Mouse (Mus musculus) heart, embryonic 16.5 days (tissue): ENCODE data around the gene Noct. TPM values are rescaled to one million over a fixed set of nuclear protein-coding genes. Genes with fewer than 3 reads are reported as not detected.
"Not testable (repeated sequence)": the region's sequence is repeated elsewhere in the genome, so short reads cannot be mapped to it uniquely, and the experiment has no call there.

ENCODE experiments used
- ATAC-seq: fragments of 200-750 bp; cut with Nextera tagmentation; replicated peaks from 2 replicates; pipeline ENCODE4 v1.8.0; 2017; ENCODE audit warnings: moderate number of reproducible peaks; ENCODE audit not compliant: insufficient read depth, low FRiP score; ENCODE audit errors: extremely low read depth
- H3K27ac ChIP-seq: fragments of 300-500 bp; sonication (generic); 2 replicates; pipeline ENCODE4 v1.5.1; 2014; ENCODE audit warnings: mild to moderate bottlenecking, low read length, control low read depth, moderate library complexity
- H3K27me3 ChIP-seq: fragments of 300-500 bp; sonication (generic); 2 replicates; pipeline ENCODE4 v1.6.1; 2014; ENCODE audit warnings: low read length, mixed read lengths; ENCODE audit not compliant: control insufficient read depth, insufficient read depth
- H3K36me3 ChIP-seq: fragments of 300-500 bp; sonication (generic); 2 replicates; pipeline ENCODE4 v1.6.1; 2014; ENCODE audit not compliant: control insufficient read depth, insufficient read depth
- H3K4me1 ChIP-seq: fragments of 300-500 bp; sonication (generic); 2 replicates; pipeline ENCODE4 v1.6.1; 2014; ENCODE audit warnings: low read length, mixed read lengths; ENCODE audit not compliant: control insufficient read depth, insufficient read depth
- H3K4me2 ChIP-seq: fragments of 300-500 bp; sonication (generic); 2 replicates; pipeline ENCODE4 v1.6.1; 2014; ENCODE audit warnings: low read depth, mild to moderate bottlenecking, control low read depth, low read length
- H3K4me3 ChIP-seq: fragments of 300-500 bp; sonication (generic); 2 replicates; pipeline ENCODE4 v1.5.1; 2014; ENCODE audit warnings: mild to moderate bottlenecking, control low read depth, low read length
- H3K9ac ChIP-seq: fragments of 300-500 bp; sonication (generic); 2 replicates; pipeline ENCODE4 v1.6.1; 2014; ENCODE audit warnings: low read length, control low read depth
- H3K9me3 ChIP-seq: fragments of 300-500 bp; sonication (generic); replicated peaks from 2 replicates; pipeline ENCODE4 v1.6.1; 2016; ENCODE audit warnings: low read length; ENCODE audit not compliant: control insufficient read depth
- WGBS: fragments of 180-500 bp; shearing (Covaris S2); extraction: QIAGEN DNeasy Blood & Tissue Kit; methylation state at CpG from one replicate; pipeline ENCODE4 v1.1.7; 2014; 5-methylcytosine and 5-hydroxymethylcytosine counted together
- polyA plus RNA-seq: library from polyadenylated mRNA; unstranded; fragments of >200 nt; fragmentation: Nextera tagmentation; extraction: Ambion mirVana; gene quantifications from 2 replicates; pipeline ENCODE4 v1.2.1, GENCODE M21; 2015

The Noct gene
- 9.8 and 11.1 TPM in 2 replicates for polyA plus RNA-seq

GRCm38 (mm10) chr3:51224363-51225225, at the start of gene Noct:
Gene Noct (plus strand): TSS chr3:51224447.
- Histone ChIP-seq H3K27me3 (no peaks in the 10 kb centered on the region), H3K9me3 (no peaks in the 10 kb centered on the region), H3K4me3 (peak within 1 kb of the TSS; percentile 82), H3K4me2 (peak within 1 kb of the TSS; percentile 71), H3K36me3 (no peaks in the 10 kb centered on the region), H3K27ac (peak within 1 kb of the TSS; percentile 96), H3K4me1 (peaks cover 41% of the 10 kb centered on the region), H3K9ac (peak within 1 kb of the TSS; percentile 90)
- peak; percentile 88 for ATAC-seq
- WGBS = under 1% methylated on average over 81 of the region's 100 CpGs

DNA sequence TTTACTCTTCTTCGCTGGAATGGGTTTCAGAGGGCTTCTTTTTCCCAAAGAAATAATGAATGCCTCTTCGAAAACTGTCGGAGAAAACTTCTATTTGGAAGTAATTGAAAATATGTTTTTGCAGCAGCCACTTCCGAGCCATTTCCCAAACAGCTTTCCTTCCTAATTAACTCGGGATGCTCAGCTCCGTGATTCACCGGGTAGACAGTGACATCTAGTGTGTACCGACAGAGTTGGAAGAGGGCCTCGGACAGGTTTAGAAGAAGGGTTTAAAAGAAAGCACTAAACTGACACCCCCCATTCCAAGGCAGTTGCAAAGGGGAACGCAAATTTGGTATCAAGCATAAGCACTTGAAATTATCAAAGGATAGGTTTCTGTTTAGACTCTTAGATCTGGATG, 46.1 kb upstream of the Noct start:
- Histone ChIP-seq H3K4me3 (no peak overlapping the region), H3K27ac (no peak overlapping the region), H3K9me3 (no peaks in the 10 kb centered on the region), H3K4me2 (no peak overlapping the region), H3K9ac (no peak overlapping the region), H3K4me1 (peaks cover 3% of the 10 kb centered on the region; the same call in 1 of the 2 replicates), H3K27me3 (no peaks in the 10 kb centered on the region), H3K36me3 (no peaks in the 10 kb centered on the region)
- 40% methylated on average over 10 of the region's 10 CpGs for WGBS
- no peak for ATAC-seq

GRCm38 (mm10) chr3:51179460-51180146, 44.6 kb upstream of the Noct start:
- Histone ChIP-seq H3K9me3 (no peaks in the 10 kb centered on the region), H3K36me3 (no peaks in the 10 kb centered on the region), H3K9ac (no peak overlapping the region), H3K4me1 (peaks cover 3% of the 10 kb centered on the region; the same call in 1 of the 2 replicates), H3K27me3 (no peaks in the 10 kb centered on the region), H3K4me3 (no peak overlapping the region), H3K27ac (no peak overlapping the region), H3K4me2 (no peak overlapping the region)
- 85% methylated on average over 6 of the region's 6 CpGs for WGBS
- ATAC-seq = no peak

- Histone ChIP-seq H3K9me3 (no peaks in the 10 kb centered on the region), H3K4me1 (peaks cover 3% of the 10 kb centered on the region; the same call in 1 of the 2 replicates), H3K4me2 (no peak overlapping the region), H3K27ac (no peak overlapping the region), H3K4me3 (no peak overlapping the region), H3K27me3 (no peaks in the 10 kb centered on the region), H3K9ac (no peak overlapping the region), H3K36me3 (no peaks in the 10 kb centered on the region)
- WGBS = 80% methylated on average over 8 of the region's 8 CpGs
- no peak for ATAC-seq
Observed at GRCm38 (mm10) chr3:51180341-51180940, 43.8 kb upstream of the Noct start.

- H3K4me1 ChIP-seq = peaks cover 3% of the 10 kb centered on the region; the same call in 1 of the 2 replicates
- H3K36me3 ChIP-seq = no peaks in the 10 kb centered on the region
- H3K9ac ChIP-seq = no peak overlapping the region
- no peak overlapping the region for H3K4me2 ChIP-seq
- H3K4me3 ChIP-seq = no peak overlapping the region
- H3K27me3 ChIP-seq = no peaks in the 10 kb centered on the region
- no peak for ATAC-seq
- WGBS = 81% methylated on average over 5 of the region's 5 CpGs
- no peaks in the 10 kb centered on the region for H3K9me3 ChIP-seq
- no peak overlapping the region for H3K27ac ChIP-seq
Observed at GRCm38 (mm10) chr3:51182455-51182854, 41.8 kb upstream of the Noct start.

- H3K27ac ChIP-seq = not testable (repeated sequence)
Observed at GRCm38 (mm10) chr3:51183508-51183907, 40.7 kb upstream of the Noct start.

GRCm38 (mm10) chr3:51183967-51184366, 40.3 kb upstream of the Noct start:
- not testable (repeated sequence) for H3K9ac ChIP-seq, H3K4me3 ChIP-seq, H3K36me3 ChIP-seq, H3K4me1 ChIP-seq, ATAC-seq, H3K27ac ChIP-seq, H3K4me2 ChIP-seq, H3K9me3 ChIP-seq, H3K27me3 ChIP-seq
- 70% methylated on average over 3 of the region's 3 CpGs for WGBS

More at GRCm38 (mm10) chr3:51183508-51183907, 40.7 kb upstream of the Noct start:
- not testable (repeated sequence) for H3K4me3 ChIP-seq, ATAC-seq, H3K4me1 ChIP-seq, H3K4me2 ChIP-seq, H3K9me3 ChIP-seq, H3K27me3 ChIP-seq, H3K9ac ChIP-seq, H3K36me3 ChIP-seq
- 19% methylated on average over 1 of the region's 1 CpGs for WGBS

GRCm38 (mm10) chr3:51184715-51185114, 39.5 kb upstream of the Noct start:
- H3K4me3 ChIP-seq = no peak overlapping the region
- H3K27ac ChIP-seq = no peak overlapping the region
- ATAC-seq = no peak
- no peaks in the 10 kb centered on the region for H3K9me3 ChIP-seq
- no peak overlapping the region for H3K4me2 ChIP-seq
- no peak overlapping the region for H3K9ac ChIP-seq
- H3K36me3 ChIP-seq = no peaks in the 10 kb centered on the region
- no peaks in the 10 kb centered on the region for H3K27me3 ChIP-seq
- 75% methylated on average over 10 of the region's 10 CpGs for WGBS
- no peaks in the 10 kb centered on the region for H3K4me1 ChIP-seq

GRCm38 (mm10) chr3:51185406-51185805, 38.8 kb upstream of the Noct start:
- H3K4me1 ChIP-seq = no peaks in the 10 kb centered on the region
- no peak overlapping the region for H3K27ac ChIP-seq
- no peaks in the 10 kb centered on the region for H3K9me3 ChIP-seq
- H3K4me3 ChIP-seq = no peak overlapping the region
- H3K9ac ChIP-seq = no peak overlapping the region
- 89% methylated on average over 7 of the region's 7 CpGs for WGBS
- H3K27me3 ChIP-seq = no peaks in the 10 kb centered on the region
- no peaks in the 10 kb centered on the region for H3K36me3 ChIP-seq
- ATAC-seq = no peak
- H3K4me2 ChIP-seq = no peak overlapping the region
